Mouse (Mus musculus): ENCODE measurements around the gene Ubqln1. TPM values are rescaled to one million over a fixed set of nuclear protein-coding genes. Genes with fewer than 3 reads are reported as not detected.
"Not testable (repeated sequence)": the region's sequence is repeated elsewhere in the genome, so short reads cannot be mapped to it uniquely, and the experiment has no call there.

The Ubqln1 gene
- polyA plus RNA-seq, 1 experiment, result 96.6 TPM

GRCm38 (mm10) chr13:58148256-58148831 lies 67.1 kb downstream of the Ubqln1 start:
- H3K4me1 ChIP-seq (ENCODE audit: control insufficient read depth, insufficient read depth, low read length), result no peaks in the 10 kb centered on the region
- DNase-seq, result peak; percentile 20
- H3K4me3 ChIP-seq (replicated peaks; ENCODE audit: extremely low read depth, low read depth, low read length), result peak overlapping the region; percentile 2
- TF ChIP-seq POLR2A (IDR thresholded peaks at IDR 0.05; ENCODE audit: borderline replicate concordance, extremely low read depth, low read depth, low read length), result no peak
- no peak for TF ChIP-seq CTCF (IDR thresholded peaks at IDR 0.05; ENCODE audit: insufficient read depth, low read length)
- 2% methylated on average over 17 of the region's 17 CpGs for WGBS

GRCm38 (mm10) chr13:58147760-58148159 lies 67.7 kb downstream of the Ubqln1 start:
- no peak overlapping the region for H3K4me3 ChIP-seq (replicated peaks; ENCODE audit: extremely low read depth, low read depth, low read length)
- TF ChIP-seq POLR2A (IDR thresholded peaks at IDR 0.05; ENCODE audit: borderline replicate concordance, extremely low read depth, low read depth, low read length) (no peak), CTCF (IDR thresholded peaks at IDR 0.05; ENCODE audit: insufficient read depth, low read length) (no peak)
- WGBS, result 72% methylated on average over 1 of the region's 1 CpGs
- no peaks in the 10 kb centered on the region for H3K4me1 ChIP-seq (ENCODE audit: control insufficient read depth, insufficient read depth, low read length)
- no peak for DNase-seq

GRCm38 (mm10) chr13:58146603-58147002 lies 68.8 kb downstream of the Ubqln1 start:
- DNase-seq; H3K4me1 ChIP-seq (ENCODE audit: control insufficient read depth, insufficient read depth, low read length); H3K4me3 ChIP-seq (replicated peaks; ENCODE audit: extremely low read depth, low read depth, low read length): not testable (repeated sequence)
- WGBS, result 98% methylated on average over 8 of the region's 8 CpGs

DNA sequence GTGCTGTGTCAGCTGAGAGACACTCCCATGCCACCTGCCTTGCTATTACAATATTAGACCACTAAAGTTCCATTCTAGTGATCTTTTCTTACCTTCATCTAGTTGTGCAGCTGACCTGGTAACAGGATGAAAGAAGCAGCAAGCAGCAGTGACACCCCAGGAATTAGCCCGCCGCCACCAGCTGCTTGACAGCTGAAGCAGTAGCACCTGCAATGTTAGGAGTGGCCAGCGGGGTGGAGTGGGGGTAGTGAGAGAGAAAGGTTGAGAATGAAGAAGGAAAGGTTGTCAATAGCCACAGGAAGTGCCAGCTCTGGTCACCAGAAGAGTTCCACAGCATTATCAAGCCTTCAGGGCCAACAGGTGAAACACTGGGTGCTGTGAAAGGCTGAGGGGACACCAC lies 83.8 kb downstream of the Ubqln1 start:
- WGBS, result 53% methylated on average over 3 of the region's 3 CpGs
- TF ChIP-seq POLR2A (IDR thresholded peaks at IDR 0.05; ENCODE audit: borderline replicate concordance, extremely low read depth, low read depth, low read length) (no peak), CTCF (IDR thresholded peaks at IDR 0.05; ENCODE audit: insufficient read depth, low read length) (no peak)
- DNase-seq, result no peak
- Histone ChIP-seq H3K4me1 (ENCODE audit: control insufficient read depth, insufficient read depth, low read length) (peaks cover 2% of the 10 kb centered on the region; the same call in 1 of the 2 replicates), H3K4me3 (replicated peaks; ENCODE audit: extremely low read depth, low read depth, low read length) (no peak overlapping the region)

DNA sequence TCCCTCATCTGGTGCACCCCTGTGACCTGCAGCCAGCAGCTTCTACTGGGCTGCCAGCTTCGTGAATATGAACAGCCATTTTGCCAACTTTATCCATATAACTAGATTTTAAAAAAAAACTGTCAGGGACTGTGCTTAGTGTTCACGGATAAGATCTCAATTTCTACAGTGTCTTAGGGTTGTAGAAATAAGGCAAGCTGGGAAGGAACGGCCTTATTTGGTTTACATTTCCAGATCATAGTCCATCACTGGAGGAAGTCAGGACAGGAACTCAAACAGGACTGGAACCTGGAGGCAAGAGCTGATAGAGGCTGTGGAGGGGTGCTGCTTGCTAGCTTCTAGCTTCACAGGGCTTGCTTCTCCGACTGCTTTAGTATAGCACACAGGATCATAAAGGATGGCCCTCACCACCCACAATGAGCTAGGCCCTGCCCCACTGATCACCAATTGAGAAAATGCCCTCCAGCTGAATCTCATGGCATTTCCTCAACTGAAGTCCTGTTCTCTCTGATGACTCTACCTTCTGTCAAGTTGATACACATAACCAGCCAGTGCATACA lies 85.7 kb downstream of the Ubqln1 start:
- no peak for DNase-seq
- peaks cover 2% of the 10 kb centered on the region; the same call in 1 of the 2 replicates for H3K4me1 ChIP-seq (ENCODE audit: control insufficient read depth, insufficient read depth, low read length)
- WGBS, result 17% methylated on average over 4 of the region's 4 CpGs
- TF ChIP-seq POLR2A (IDR thresholded peaks at IDR 0.05; ENCODE audit: borderline replicate concordance, extremely low read depth, low read depth, low read length) (no peak), CTCF (IDR thresholded peaks at IDR 0.05; ENCODE audit: insufficient read depth, low read length) (no peak)
- H3K4me3 ChIP-seq (replicated peaks; ENCODE audit: extremely low read depth, low read depth, low read length), result peak overlapping the region; percentile 85

- Histone ChIP-seq H3K4me1 (ENCODE audit: control insufficient read depth, insufficient read depth, low read length) (peaks cover 2% of the 10 kb centered on the region; the same call in 1 of the 2 replicates), H3K4me3 (replicated peaks; ENCODE audit: extremely low read depth, low read depth, low read length) (peak overlapping the region; percentile 85)
- WGBS, result under 1% methylated on average over 83 of the region's 83 CpGs
- DNase-seq, result peak; percentile 97
- TF ChIP-seq CTCF (IDR thresholded peaks at IDR 0.05; ENCODE audit: insufficient read depth, low read length) (no peak), POLR2A (IDR thresholded peaks at IDR 0.05; ENCODE audit: borderline replicate concordance, extremely low read depth, low read depth, low read length) (peak; percentile 90; the same call in 1 of the 2 replicates)
Observed at GRCm38 (mm10) chr13:58128768-58129671, 86.4 kb downstream of the Ubqln1 start.

DNA sequence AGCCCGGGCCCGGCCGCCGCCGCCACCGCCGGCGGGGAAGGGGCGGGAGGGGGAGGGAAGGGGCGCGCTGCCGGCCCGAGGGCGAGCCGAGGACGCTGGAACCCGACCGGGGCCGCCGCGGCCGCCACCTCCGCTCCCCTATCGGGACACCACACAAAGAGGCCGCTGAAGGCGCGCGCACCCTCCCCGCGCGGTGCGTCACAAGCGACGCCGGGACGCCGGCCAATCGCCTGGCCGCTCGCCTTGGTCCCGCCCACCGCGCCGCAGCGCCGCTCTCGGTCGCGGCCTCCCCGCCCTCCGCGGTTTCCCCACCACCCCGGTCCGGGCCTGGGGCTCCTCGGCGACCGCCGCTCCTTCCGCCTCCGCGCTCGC lies 87.1 kb downstream of the Ubqln1 start, which contains the start of gene Hnrnpa0:
Gene Hnrnpa0 (minus strand): TSS at position 161 of the 372 bp plus-strand sequence.
- no peak for TF ChIP-seq CTCF (IDR thresholded peaks at IDR 0.05; ENCODE audit: insufficient read depth, low read length)
- peak; percentile 89; the same call in 1 of the 2 replicates for TF ChIP-seq POLR2A (IDR thresholded peaks at IDR 0.05; ENCODE audit: borderline replicate concordance, extremely low read depth, low read depth, low read length)
- WGBS, result 0% methylated on average over 26 of the region's 62 CpGs
- DNase-seq, result peak; percentile 95
- Histone ChIP-seq H3K4me3 (replicated peaks; ENCODE audit: extremely low read depth, low read depth, low read length) (peak within 1 kb of the TSS; percentile 85), H3K4me1 (ENCODE audit: control insufficient read depth, insufficient read depth, low read length) (peaks cover 2% of the 10 kb centered on the region)

GRCm38 (mm10) chr13:58127766-58128361 lies 87.6 kb downstream of the Ubqln1 start:
- TF ChIP-seq POLR2A (IDR thresholded peaks at IDR 0.05; ENCODE audit: borderline replicate concordance, extremely low read depth, low read depth, low read length) (no peak), CTCF (IDR thresholded peaks at IDR 0.05; ENCODE audit: insufficient read depth, low read length) (no peak)
- under 1% methylated on average over 80 of the region's 81 CpGs for WGBS
- DNase-seq, result peak; percentile 82
- peaks cover 2% of the 10 kb centered on the region for H3K4me1 ChIP-seq (ENCODE audit: control insufficient read depth, insufficient read depth, low read length)
- H3K4me3 ChIP-seq (replicated peaks; ENCODE audit: extremely low read depth, low read depth, low read length), result peak overlapping the region; percentile 64

Data from lung, adult 2 months (tissue).